Mouse (Mus musculus) limb, embryonic 15.5 days (tissue): ENCODE measurements around the gene Lin7c. TPM values are rescaled to one million over a fixed set of nuclear protein-coding genes. Genes with fewer than 3 reads are reported as not detected.

Experiments used
- ATAC-seq: fragments of 200-750 bp; cut with Nextera tagmentation; 2 replicates; pipeline ENCODE4 v1.8.0; 2017; ENCODE audit warnings: low read depth, moderate TSS enrichment; ENCODE audit not compliant: insufficient number of reproducible peaks, low FRiP score, low TSS enrichment
- H3K27ac ChIP-seq: fragments of 300-500 bp; sonication (generic); 2 replicates; pipeline ENCODE4 v1.5.1; 2015; ENCODE audit warnings: moderate library complexity, mild to moderate bottlenecking, inconsistent platforms
- H3K27me3 ChIP-seq: fragments of 300-500 bp; sonication (generic); 2 replicates; pipeline ENCODE4 v1.6.1; 2015; ENCODE audit warnings: inconsistent platforms
- H3K36me3 ChIP-seq: fragments of 300-500 bp; sonication (generic); 2 replicates; pipeline ENCODE4 v1.6.1; 2015; ENCODE audit warnings: inconsistent platforms
- H3K4me1 ChIP-seq: fragments of 300-500 bp; sonication (generic); 2 replicates; pipeline ENCODE4 v1.6.1; 2015; ENCODE audit warnings: inconsistent platforms
- H3K4me2 ChIP-seq: fragments of 300-500 bp; sonication (generic); 2 replicates; pipeline ENCODE4 v1.6.1; 2015; ENCODE audit warnings: mild to moderate bottlenecking, inconsistent platforms
- H3K4me3 ChIP-seq: fragments of 300-500 bp; sonication (generic); 2 replicates; pipeline ENCODE4 v1.5.1; 2015; ENCODE audit warnings: mild to moderate bottlenecking, inconsistent platforms
- H3K9ac ChIP-seq: fragments of 300-500 bp; sonication (generic); 2 replicates; pipeline ENCODE4 v1.6.1; 2015; ENCODE audit warnings: inconsistent platforms
- H3K9me3 ChIP-seq: fragments of 300-500 bp; sonication (generic); 2 replicates; pipeline ENCODE4 v1.6.1; 2016; ENCODE audit warnings: inconsistent platforms
- WGBS: fragments of 180-500 bp; shearing (Covaris S2); methylation state at CpG from one replicate; pipeline ENCODE4 v1.1.7; 2015; 5-methylcytosine and 5-hydroxymethylcytosine counted together
- polyA plus RNA-seq: library from polyadenylated mRNA; unstranded; fragments of >200 nt; fragmentation: Nextera tagmentation; extraction: Ambion mirVana; gene quantifications from 2 replicates; pipeline ENCODE4 v1.2.1, GENCODE M21; 2015

Gene Lin7c
- polyA plus RNA-seq, 1 experiment from 2014 or later, result 55.2 TPM

GRCm38 (mm10) chr2:109945532-109945931, 54.9 kb downstream of the Lin7c start:
- no peak overlapping the region for H3K9ac ChIP-seq
- 90% methylated on average over 4 of the region's 4 CpGs for WGBS

GRCm38 (mm10) chr2:109946426-109946825, 55.8 kb downstream of the Lin7c start:
- Histone ChIP-seq H3K36me3 (no peaks in the 10 kb centered on the region), H3K27me3 (no peaks in the 10 kb centered on the region), H3K4me1 (0 out of 2 replicates have a peak, but pooled peaks cover 6% of the 10 kb centered on the region), H3K9me3 (no peaks in the 10 kb centered on the region), H3K27ac (no peak overlapping the region), H3K4me3 (no peak overlapping the region), H3K9ac (no peak overlapping the region), H3K4me2 (no peak overlapping the region)
- WGBS, result 91% methylated on average over 6 of the region's 6 CpGs
- no peak for ATAC-seq

More at GRCm38 (mm10) chr2:109945532-109945931, 54.9 kb downstream of the Lin7c start:
- no peaks in the 10 kb centered on the region for H3K9me3 ChIP-seq
- H3K4me1 ChIP-seq, result no peaks in the 10 kb centered on the region
- H3K27me3 ChIP-seq, result no peaks in the 10 kb centered on the region
- H3K4me3 ChIP-seq, result no peak overlapping the region
- H3K27ac ChIP-seq, result no peak overlapping the region
- ATAC-seq, result no peak
- H3K36me3 ChIP-seq, result no peaks in the 10 kb centered on the region
- no peak overlapping the region for H3K4me2 ChIP-seq

GRCm38 (mm10) chr2:109949519-109949918, 58.9 kb downstream of the Lin7c start:
- no peak overlapping the region for H3K9ac ChIP-seq
- H3K27me3 ChIP-seq, result no peaks in the 10 kb centered on the region
- H3K4me2 ChIP-seq, result no peak overlapping the region
- H3K9me3 ChIP-seq, result no peaks in the 10 kb centered on the region
- H3K36me3 ChIP-seq, result no peaks in the 10 kb centered on the region
- H3K4me3 ChIP-seq, result no peak overlapping the region
- peaks cover 20% of the 10 kb centered on the region for H3K4me1 ChIP-seq
- H3K27ac ChIP-seq, result no peak overlapping the region
- no peak for ATAC-seq

- H3K4me3 ChIP-seq, result no peak overlapping the region
- H3K27ac ChIP-seq, result no peak overlapping the region
- peaks cover 20% of the 10 kb centered on the region for H3K4me1 ChIP-seq
- ATAC-seq, result no peak
- H3K27me3 ChIP-seq, result no peaks in the 10 kb centered on the region
- no peak overlapping the region for H3K9ac ChIP-seq
- H3K36me3 ChIP-seq, result no peaks in the 10 kb centered on the region
- 60% methylated on average over 3 of the region's 3 CpGs for WGBS
- H3K9me3 ChIP-seq, result no peaks in the 10 kb centered on the region
- no peak overlapping the region for H3K4me2 ChIP-seq
Measured at GRCm38 (mm10) chr2:109950311-109950710, 59.7 kb downstream of the Lin7c start.

Other genes with a start within 250 kb of the Lin7c start
- 2.4 and 3.0 TPM in 2 replicates for gene Bdnf, start 216.2 kb upstream of the Lin7c start, polyA plus RNA-seq
- gene Lgr4, start 26.8 kb downstream of the Lin7c start, polyA plus RNA-seq, result 12.5 and 15.1 TPM in 2 replicates
- 35.5 and 38.5 TPM in 2 replicates for gene Ccdc34, start 127.0 kb downstream of the Lin7c start, polyA plus RNA-seq